Mouse (Mus musculus) embryonic facial prominence, embryonic 10.5 days (tissue): ENCODE data around the gene Kcnh1. TPM values are rescaled to one million over a fixed set of nuclear protein-coding genes. Genes with fewer than 3 reads are reported as not detected.

Experiments
- DNase-seq: peaks from one replicate; pipeline ENCODE4 v3.0.0-alpha.2; 2017; ENCODE audit warnings: low spot score
- H3K27ac ChIP-seq: fragments of 300-500 bp; sonication (generic); replicated peaks from 2 replicates; pipeline ENCODE4 v1.5.1; 2016; ENCODE audit warnings: mild to moderate bottlenecking
- H3K27me3 ChIP-seq: fragments of 300-500 bp; sonication (generic); replicated peaks from 2 replicates; pipeline ENCODE4 v1.6.1; 2016; ENCODE audit warnings: low read depth, mild to moderate bottlenecking; ENCODE audit not compliant: poor library complexity, severe bottlenecking
- H3K36me3 ChIP-seq: fragments of 300-500 bp; sonication (generic); replicated peaks from 2 replicates; pipeline ENCODE4 v1.6.1; 2016; ENCODE audit warnings: mild to moderate bottlenecking, moderate library complexity
- H3K4me1 ChIP-seq: fragments of 300-500 bp; sonication (generic); 2 replicates; pipeline ENCODE4 v1.6.1; 2016
- H3K4me3 ChIP-seq: fragments of 300-500 bp; sonication (generic); 2 replicates; pipeline ENCODE4 v1.5.1; 2016; ENCODE audit warnings: mild to moderate bottlenecking, moderate library complexity
- H3K9me3 ChIP-seq: fragments of 300-500 bp; sonication (generic); 2 replicates; pipeline ENCODE4 v1.6.1; 2016; ENCODE audit warnings: mild to moderate bottlenecking
- WGBS: fragments of 180-500 bp; shearing (Covaris S2); methylation state at CpG from one replicate; pipeline ENCODE4 v1.1.7; 2016; 5-methylcytosine and 5-hydroxymethylcytosine counted together
- polyA plus RNA-seq: library from polyadenylated mRNA; unstranded; fragments of >200 nt; fragmentation: Nextera tagmentation; extraction: Ambion mirVana; gene quantifications from 2 replicates; pipeline ENCODE4 v1.2.1, GENCODE M21; 2016

Gene Kcnh1
- polyA plus RNA-seq, 1 experiment from 2014 or later = 0.57 TPM

DNA sequence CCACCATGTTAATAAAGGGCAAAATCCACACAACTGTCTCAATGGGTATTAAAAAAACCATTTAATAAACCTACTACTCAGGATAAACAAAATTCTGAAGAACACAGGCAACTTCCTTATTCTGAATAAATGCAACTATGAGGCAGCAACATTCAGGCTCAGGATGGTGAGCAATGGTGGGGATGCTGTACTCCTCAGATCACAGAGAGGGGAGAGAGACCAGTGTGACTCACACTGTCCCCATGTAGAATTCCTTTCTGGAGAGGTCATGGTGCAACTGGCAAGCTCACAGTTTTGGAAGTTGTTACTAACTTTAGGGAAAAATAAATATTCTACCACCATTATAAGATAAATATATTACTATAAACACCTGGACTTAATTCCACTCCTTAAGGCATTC is 116.5 kb downstream of the Kcnh1 start:
- DNase-seq = no peak
- Histone ChIP-seq H3K36me3 (no peaks in the 10 kb centered on the region), H3K4me1 (peaks cover 10% of the 10 kb centered on the region)

DNA sequence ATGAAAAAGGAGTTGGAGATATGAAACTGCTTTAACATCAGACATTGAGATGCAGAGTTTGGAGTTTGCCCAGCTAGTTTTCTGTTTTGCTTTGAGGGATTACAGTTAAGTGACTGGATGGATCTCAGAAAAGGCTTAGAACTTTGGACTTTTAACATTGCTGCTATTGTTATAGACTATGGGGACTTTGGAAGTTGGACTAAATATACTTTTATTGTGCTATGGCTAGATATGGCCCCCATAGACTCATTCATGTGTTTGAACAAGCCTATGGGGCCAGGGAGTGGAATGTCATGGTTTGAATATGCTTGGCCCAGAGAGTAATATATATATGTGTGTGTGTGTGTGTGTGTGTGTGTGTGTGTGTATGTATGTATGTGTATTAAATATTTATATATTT is 120.7 kb downstream of the Kcnh1 start:
- Histone ChIP-seq H3K27ac (no peak overlapping the region), H3K9me3 (no peaks in the 10 kb centered on the region), H3K4me1 (peaks cover 17% of the 10 kb centered on the region), H3K36me3 (no peaks in the 10 kb centered on the region), H3K27me3 (no peaks in the 10 kb centered on the region), H3K4me3 (no peak overlapping the region)
- DNase-seq = no peak

More for the DNA sequence above, 116.5 kb downstream of the Kcnh1 start:
- no peaks in the 10 kb centered on the region for H3K27me3 ChIP-seq
- H3K9me3 ChIP-seq = no peaks in the 10 kb centered on the region
- H3K4me3 ChIP-seq = no peak overlapping the region
- no peak overlapping the region for H3K27ac ChIP-seq

DNA sequence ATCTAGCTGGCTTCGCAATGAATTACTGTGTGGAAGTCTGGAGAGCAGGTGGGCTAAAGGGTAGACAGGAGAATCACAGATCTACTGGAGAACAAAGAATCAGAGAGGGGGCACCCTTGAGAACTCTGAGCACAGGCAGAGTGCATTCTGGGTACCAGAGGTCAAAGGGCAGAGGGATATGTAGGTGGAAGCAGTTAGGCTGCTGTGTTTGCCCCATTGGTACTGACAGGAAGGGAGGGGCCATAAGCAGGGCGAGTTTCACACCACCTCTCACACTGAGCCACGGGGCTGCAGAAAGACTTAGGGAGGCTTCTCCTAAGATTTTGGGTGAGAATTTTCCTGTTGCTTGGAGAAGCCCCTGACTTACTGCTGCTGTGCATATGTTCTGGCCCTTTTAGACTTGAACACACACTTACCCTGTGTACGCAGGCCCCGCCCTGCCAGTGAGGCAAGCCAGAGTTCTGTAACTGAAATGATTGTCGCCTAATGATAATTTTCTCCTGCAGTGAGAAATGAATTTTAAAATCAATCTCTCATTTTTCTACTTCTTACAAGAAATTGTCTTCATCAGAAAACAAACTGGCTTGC is 121.4 kb downstream of the Kcnh1 start:
- no peaks in the 10 kb centered on the region for H3K27me3 ChIP-seq
- no peak for DNase-seq
- no peaks in the 10 kb centered on the region for H3K9me3 ChIP-seq
- WGBS = 81% methylated on average over 6 of the region's 6 CpGs
- H3K4me1 ChIP-seq = peaks cover 17% of the 10 kb centered on the region
- no peak overlapping the region for H3K4me3 ChIP-seq
- H3K27ac ChIP-seq = no peak overlapping the region
- no peaks in the 10 kb centered on the region for H3K36me3 ChIP-seq

DNA sequence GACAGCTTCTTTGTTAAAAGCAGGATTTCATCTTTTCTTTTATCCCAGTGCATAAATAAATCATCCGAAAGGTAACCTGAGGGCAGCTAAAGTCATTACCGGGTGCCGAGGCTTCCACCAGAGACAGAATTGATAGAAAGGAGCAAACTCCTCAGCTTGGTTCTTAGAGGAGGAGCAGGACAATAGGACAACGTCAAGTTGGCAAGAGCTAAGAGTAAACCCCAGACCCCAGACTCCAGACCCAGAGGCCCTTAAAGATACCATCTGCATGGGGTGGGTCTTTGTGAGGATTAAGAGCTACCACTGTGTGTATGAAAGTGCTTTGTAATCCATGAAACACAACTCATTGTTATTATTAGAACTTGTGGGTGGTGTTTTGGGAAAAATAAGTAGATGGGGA is 121.9 kb downstream of the Kcnh1 start:
- Histone ChIP-seq H3K36me3 (no peaks in the 10 kb centered on the region), H3K9me3 (no peaks in the 10 kb centered on the region), H3K27ac (no peak overlapping the region), H3K4me3 (no peak overlapping the region), H3K27me3 (no peaks in the 10 kb centered on the region), H3K4me1 (peaks cover 17% of the 10 kb centered on the region)
- WGBS = 65% methylated on average over 4 of the region's 4 CpGs
- no peak for DNase-seq

DNA sequence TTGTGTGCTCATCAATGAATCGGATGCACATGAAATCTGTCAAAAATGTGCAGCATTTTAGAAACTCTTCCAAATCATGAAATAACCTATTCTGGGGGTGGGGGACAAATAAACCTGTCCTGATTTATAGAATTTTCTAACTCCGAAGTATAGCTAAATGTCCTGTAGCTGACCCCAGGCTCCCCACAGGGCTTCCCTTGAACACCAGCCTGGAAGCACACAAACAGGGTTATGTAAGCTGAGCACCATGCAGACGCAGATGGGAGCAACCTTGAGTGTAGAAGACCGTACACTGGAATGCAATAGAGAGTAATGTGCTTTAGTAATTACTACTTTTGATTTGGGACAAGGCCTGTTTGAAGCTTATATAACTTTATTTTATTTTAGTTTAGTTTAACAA is 122.4 kb downstream of the Kcnh1 start:
- WGBS = 65% methylated on average over 4 of the region's 4 CpGs
- H3K27ac ChIP-seq = no peak overlapping the region
- no peaks in the 10 kb centered on the region for H3K36me3 ChIP-seq
- no peaks in the 10 kb centered on the region for H3K27me3 ChIP-seq
- H3K4me1 ChIP-seq = peaks cover 17% of the 10 kb centered on the region
- DNase-seq = no peak
- no peak overlapping the region for H3K4me3 ChIP-seq
- H3K9me3 ChIP-seq = no peaks in the 10 kb centered on the region

GRCm38 (mm10) chr1:192313571-192313972 is 123.0 kb downstream of the Kcnh1 start:
- no peaks in the 10 kb centered on the region for H3K27me3 ChIP-seq
- H3K4me3 ChIP-seq = no peak overlapping the region
- H3K9me3 ChIP-seq = no peaks in the 10 kb centered on the region
- 77% methylated on average over 7 of the region's 7 CpGs for WGBS
- peaks cover 17% of the 10 kb centered on the region for H3K4me1 ChIP-seq
- no peak overlapping the region for H3K27ac ChIP-seq
- DNase-seq = no peak
- no peaks in the 10 kb centered on the region for H3K36me3 ChIP-seq

DNA sequence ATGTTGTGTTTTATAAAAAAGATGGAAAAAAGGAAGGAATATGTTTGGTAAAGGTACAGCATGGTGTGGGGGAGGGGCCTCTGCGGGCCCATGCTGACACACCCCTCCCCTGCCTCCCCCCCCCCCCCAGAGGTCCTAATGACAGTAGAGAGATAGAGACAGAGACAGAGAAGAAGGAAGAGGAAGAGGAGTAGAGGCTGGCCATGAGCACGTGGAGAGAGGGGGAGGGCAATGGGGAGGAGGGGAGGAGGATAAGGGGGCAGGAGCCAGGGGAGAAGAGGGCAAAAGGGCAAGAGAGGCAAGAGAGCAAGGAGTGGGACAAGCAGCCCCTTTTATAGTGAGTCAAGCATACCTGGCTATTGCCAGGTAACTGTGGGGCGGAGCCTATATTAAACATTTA is 123.5 kb downstream of the Kcnh1 start:
- Histone ChIP-seq H3K36me3 (no peaks in the 10 kb centered on the region), H3K27me3 (no peaks in the 10 kb centered on the region), H3K27ac (no peak overlapping the region; the same call in 1 of the 2 replicates), H3K9me3 (no peaks in the 10 kb centered on the region), H3K4me3 (no peak overlapping the region), H3K4me1 (peaks cover 17% of the 10 kb centered on the region)
- WGBS = 62% methylated on average over 3 of the region's 3 CpGs
- DNase-seq = no peak

GRCm38 (mm10) chr1:192315392-192316070 is 125.0 kb downstream of the Kcnh1 start:
- no peaks in the 10 kb centered on the region for H3K27me3 ChIP-seq
- H3K27ac ChIP-seq = no peak overlapping the region
- 55% methylated on average over 1 of the region's 1 CpGs for WGBS

DNA sequence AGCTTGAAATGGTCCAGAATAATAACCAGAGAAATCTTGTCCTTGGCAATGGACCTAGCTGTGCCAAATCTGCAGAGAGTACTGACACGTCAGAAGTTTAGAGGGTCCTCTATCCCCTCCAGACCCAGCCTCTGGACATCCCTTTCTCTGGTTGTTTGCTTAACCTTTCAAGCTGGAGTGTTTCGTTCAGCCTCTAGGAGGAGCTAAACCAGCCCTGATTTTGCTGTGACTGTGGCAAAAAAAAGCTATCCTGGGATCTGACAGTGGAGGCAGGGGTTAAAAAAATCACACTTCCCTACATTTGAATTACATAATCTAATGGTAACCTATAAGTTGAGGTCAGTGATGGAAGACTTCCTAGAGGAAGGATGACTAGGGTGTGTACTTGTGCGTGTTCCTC is 133.6 kb downstream of the Kcnh1 start:
- 0 out of 2 replicates have a peak, but pooled peaks cover 4% of the 10 kb centered on the region for H3K4me1 ChIP-seq
- no peaks in the 10 kb centered on the region for H3K36me3 ChIP-seq
- 56% methylated on average over 3 of the region's 3 CpGs for WGBS
- no peak for DNase-seq
- H3K27ac ChIP-seq = no peak overlapping the region
- H3K27me3 ChIP-seq = no peaks in the 10 kb centered on the region
- 0 out of 2 replicates have a peak, but pooled peaks cover 3% of the 10 kb centered on the region for H3K9me3 ChIP-seq
- no peak overlapping the region for H3K4me3 ChIP-seq

More at GRCm38 (mm10) chr1:192315392-192316070, 125.0 kb downstream of the Kcnh1 start:
- Histone ChIP-seq H3K9me3 (no peaks in the 10 kb centered on the region), H3K4me1 (peaks cover 17% of the 10 kb centered on the region), H3K4me3 (no peak overlapping the region), H3K36me3 (no peaks in the 10 kb centered on the region)
- no peak for DNase-seq

DNA sequence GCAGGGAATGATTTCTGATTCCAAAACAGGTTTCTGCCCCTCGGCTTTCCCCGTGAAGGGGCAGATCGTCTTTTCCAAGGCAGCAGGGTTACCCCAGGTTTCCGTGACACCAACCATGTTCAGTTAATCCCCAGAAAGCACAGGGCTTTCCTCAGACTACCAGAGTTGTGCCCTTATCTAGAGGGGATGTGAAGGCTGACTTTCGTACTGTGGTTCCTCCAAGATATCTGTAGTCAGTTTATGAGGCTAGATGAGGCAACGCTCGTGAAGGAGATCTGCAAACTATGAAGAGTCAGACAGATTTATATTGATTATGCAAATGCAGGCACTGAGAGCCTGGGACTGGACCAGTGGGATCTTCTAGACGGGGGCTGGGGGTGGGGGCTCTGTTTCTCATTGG is 136.5 kb downstream of the Kcnh1 start:
- Histone ChIP-seq H3K27me3 (no peaks in the 10 kb centered on the region), H3K36me3 (no peaks in the 10 kb centered on the region), H3K27ac (no peak overlapping the region), H3K9me3 (peaks cover 5% of the 10 kb centered on the region; the same call in 1 of the 2 replicates), H3K4me1 (0 out of 2 replicates have a peak, but pooled peaks cover 4% of the 10 kb centered on the region), H3K4me3 (no peak overlapping the region)
- DNase-seq = no peak
- 89% methylated on average over 8 of the region's 8 CpGs for WGBS

DNA sequence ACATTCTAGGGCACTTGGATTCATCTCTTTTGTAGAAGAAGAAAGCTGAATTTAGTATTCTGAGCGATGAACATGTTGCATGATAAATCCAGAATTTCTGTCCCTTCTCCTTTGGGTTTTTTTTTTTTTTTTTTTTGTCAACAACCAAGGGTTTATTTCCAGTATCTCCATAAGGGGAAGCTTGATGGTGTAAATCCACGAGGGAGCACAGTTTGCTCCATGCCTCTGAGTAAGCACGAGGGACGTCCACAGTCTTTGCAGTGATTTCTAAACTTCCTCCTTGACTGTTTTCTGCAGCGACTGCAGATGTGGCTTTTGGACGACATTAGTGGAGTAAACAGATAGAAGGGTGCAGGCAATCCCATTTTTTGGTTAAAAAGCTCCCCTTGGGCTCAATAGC is 140.6 kb downstream of the Kcnh1 start:
- DNase-seq = no peak
- Histone ChIP-seq H3K9me3 (peaks cover 7% of the 10 kb centered on the region; the same call in 1 of the 2 replicates), H3K27me3 (no peaks in the 10 kb centered on the region), H3K4me3 (no peak overlapping the region), H3K27ac (no peak overlapping the region), H3K4me1 (no peaks in the 10 kb centered on the region), H3K36me3 (no peaks in the 10 kb centered on the region)
- WGBS = 87% methylated on average over 6 of the region's 6 CpGs

DNA sequence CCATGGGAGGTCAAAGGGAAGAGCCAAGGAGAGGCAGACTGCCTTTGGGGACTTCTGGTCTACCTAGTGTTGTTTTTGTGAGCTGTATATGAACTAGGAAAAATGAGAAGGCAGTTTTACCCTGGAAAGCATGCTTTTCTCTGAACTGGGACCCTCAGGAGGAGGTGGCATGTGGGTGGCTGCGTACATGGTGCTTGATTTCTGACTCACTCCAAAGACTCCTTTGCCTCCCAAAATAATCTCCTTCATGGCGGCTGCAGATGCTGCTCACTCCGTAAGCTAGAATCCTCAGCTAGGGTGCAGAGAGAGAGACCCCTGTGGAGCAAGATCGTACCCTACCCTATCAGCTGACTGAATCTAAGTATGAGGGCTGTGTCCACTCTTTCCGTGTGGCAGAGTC is 145.5 kb downstream of the Kcnh1 start:
- Histone ChIP-seq H3K27me3 (no peaks in the 10 kb centered on the region), H3K4me1 (no peaks in the 10 kb centered on the region), H3K4me3 (no peak overlapping the region), H3K27ac (no peak overlapping the region), H3K9me3 (peaks cover 9% of the 10 kb centered on the region), H3K36me3 (no peaks in the 10 kb centered on the region)
- WGBS = 87% methylated on average over 5 of the region's 5 CpGs
- no peak for DNase-seq

GRCm38 (mm10) chr1:192339361-192340077 is 148.9 kb downstream of the Kcnh1 start:
- WGBS = 84% methylated on average over 9 of the region's 9 CpGs
- peaks cover 9% of the 10 kb centered on the region; the same call in 1 of the 2 replicates for H3K9me3 ChIP-seq
- DNase-seq = no peak
- no peaks in the 10 kb centered on the region for H3K36me3 ChIP-seq
- H3K27me3 ChIP-seq = no peaks in the 10 kb centered on the region
- H3K27ac ChIP-seq = no peak overlapping the region
- H3K4me3 ChIP-seq = no peak overlapping the region
- no peaks in the 10 kb centered on the region for H3K4me1 ChIP-seq
